Mouse (Mus musculus) gastrocnemius, adult 2 months (tissue): ENCODE measurements around the gene Tubgcp5. TPM values are rescaled to one million over a fixed set of nuclear protein-coding genes. Genes with fewer than 3 reads are reported as not detected.
A peak's percentile ranks its signal among the peaks of the same experiment; 100 is the strongest.

Experiments used
- DNase-seq: peaks from one replicate; pipeline ENCODE4 v3.0.0; 2022
- H3K27ac ChIP-seq: fragments of 200-600 bp; 2 replicates; pipeline ENCODE4 v1.8.1; 2022; ENCODE audit warnings: mild to moderate bottlenecking
- H3K4me3 ChIP-seq: fragments of 200-600 bp; 2 replicates; pipeline ENCODE4 v1.8.1; 2022; ENCODE audit warnings: mild to moderate bottlenecking, moderate library complexity
- CTCF ChIP-seq: fragments of 200-600 bp; IDR thresholded peaks from 2 replicates; pipeline ENCODE4 v1.8.1; 2022; ENCODE audit warnings: antibody characterized with exemption, mild to moderate bottlenecking, moderate library complexity
- intact Hi-C: fragments of 180-260 bp; cut with DNase I; formaldehyde crosslinking; loops from one replicate; pipeline ENCODE4 v1.15.1; 2025
- total RNA-seq, 2 experiments: library from RNA; stranded (reverse); gene quantifications; 2 replicates each; pipeline ENCODE4 v1.2.3; 2021

Gene Tubgcp5
- total RNA-seq, 2 experiments from 2014 or later = 10.0 to 11.5 TPM

- DNase-seq = no peak
- intact Hi-C loops = no loop called here
- H3K27ac ChIP-seq = no peak overlapping the region
- H3K4me3 ChIP-seq = no peak overlapping the region
- TF ChIP-seq CTCF = no peak
Observed at GRCm38 (mm10) chr7:55857729-55858128, 63.8 kb downstream of the Tubgcp5 start.

- DNase-seq = no peak
- TF ChIP-seq CTCF = no peak
- intact Hi-C loops = no loop called here
- Histone ChIP-seq H3K27ac (peak overlapping the region; percentile 16; the same call in 1 of the 2 replicates), H3K4me3 (no peak overlapping the region)
Observed at GRCm38 (mm10) chr7:55858836-55859517, 65.0 kb downstream of the Tubgcp5 start.

- Histone ChIP-seq H3K27ac (no peak overlapping the region), H3K4me3 (no peak overlapping the region)
- no peak for DNase-seq
- no peak for TF ChIP-seq CTCF
- intact Hi-C loops = no loop called here
Observed at GRCm38 (mm10) chr7:55859518-55859872, 65.5 kb downstream of the Tubgcp5 start.

- Histone ChIP-seq H3K27ac (no peak overlapping the region), H3K4me3 (no peak overlapping the region)
- intact Hi-C loops = no loop called here
- no peak for DNase-seq
- TF ChIP-seq CTCF = no peak
Observed at GRCm38 (mm10) chr7:55859956-55860355, 66.0 kb downstream of the Tubgcp5 start.

- no peak for DNase-seq
- intact Hi-C loops = no loop called here
- no peak for TF ChIP-seq CTCF
- Histone ChIP-seq H3K27ac (no peak overlapping the region), H3K4me3 (no peak overlapping the region)
Observed at GRCm38 (mm10) chr7:55861175-55861574, 67.2 kb downstream of the Tubgcp5 start.

GRCm38 (mm10) chr7:55865044-55865443 lies 71.1 kb downstream of the Tubgcp5 start:
- DNase-seq = no peak
- intact Hi-C loops = no loop called here
- no peak overlapping the region for H3K27ac ChIP-seq
- TF ChIP-seq CTCF = no peak
- H3K4me3 ChIP-seq = no peak overlapping the region

GRCm38 (mm10) chr7:55865750-55866416 lies 71.9 kb downstream of the Tubgcp5 start:
- H3K4me3 ChIP-seq = no peak overlapping the region
- DNase-seq = no peak
- intact Hi-C loops = no loop called here
- no peak for TF ChIP-seq CTCF
- no peak overlapping the region for H3K27ac ChIP-seq

GRCm38 (mm10) chr7:55868247-55868646 lies 74.3 kb downstream of the Tubgcp5 start:
- no peak for TF ChIP-seq CTCF

GRCm38 (mm10) chr7:55869220-55869619 lies 75.3 kb downstream of the Tubgcp5 start:
- no peak for TF ChIP-seq CTCF
- no peak for DNase-seq
- H3K27ac ChIP-seq = no peak overlapping the region
- no peak overlapping the region for H3K4me3 ChIP-seq
- intact Hi-C loops = no loop called here

More at GRCm38 (mm10) chr7:55868247-55868646, 74.3 kb downstream of the Tubgcp5 start:
- Histone ChIP-seq H3K4me3 (no peak overlapping the region), H3K27ac (no peak overlapping the region)
- intact Hi-C loops = no loop called here
- no peak for DNase-seq

GRCm38 (mm10) chr7:55870340-55871020 lies 76.5 kb downstream of the Tubgcp5 start:
- intact Hi-C loops = no loop called here
- TF ChIP-seq CTCF = peak; percentile 17; the same call in 1 of the 2 replicates
- Histone ChIP-seq H3K27ac (0 out of 2 replicates have a peak overlapping the region, but pooled peaks have one; percentile 4), H3K4me3 (no peak overlapping the region)
- peak; percentile 28 for DNase-seq

GRCm38 (mm10) chr7:55871476-55871875 lies 77.5 kb downstream of the Tubgcp5 start:
- Histone ChIP-seq H3K4me3 (no peak overlapping the region), H3K27ac (no peak overlapping the region)
- no peak for TF ChIP-seq CTCF
- intact Hi-C loops = no loop called here
- no peak for DNase-seq

- no peak for DNase-seq
- no peak for TF ChIP-seq CTCF
- intact Hi-C loops = no loop called here
- H3K4me3 ChIP-seq = no peak overlapping the region
- no peak overlapping the region for H3K27ac ChIP-seq
Observed at GRCm38 (mm10) chr7:55874703-55875102, 80.7 kb downstream of the Tubgcp5 start.

- intact Hi-C loops = no loop called here
- Histone ChIP-seq H3K27ac (peak overlapping the region; percentile 49), H3K4me3 (no peak overlapping the region)
- peak; percentile 69 for DNase-seq
- TF ChIP-seq CTCF = no peak
Observed at GRCm38 (mm10) chr7:55877721-55878120, 83.8 kb downstream of the Tubgcp5 start.
